Mouse (Mus musculus): ENCODE data around the gene Pde4dip. TPM values are rescaled to one million over a fixed set of nuclear protein-coding genes. Genes with fewer than 3 reads are reported as not detected.

Gene Pde4dip
- polyA plus RNA-seq, 1 experiment from 2014 or later, result 27.1 TPM

- H3K9me3 ChIP-seq (ENCODE audit: control insufficient read depth, low read depth, low read length), result no peaks in the 10 kb centered on the region
- no peak overlapping the region for H3K27ac ChIP-seq (ENCODE audit: low read length)
- H3K27me3 ChIP-seq (ENCODE audit: control insufficient read depth, insufficient read depth, low read length), result no peaks in the 10 kb centered on the region
- 71% methylated on average over 3 of the region's 3 CpGs for WGBS
- no peaks in the 10 kb centered on the region for H3K36me3 ChIP-seq (ENCODE audit: control insufficient read depth, insufficient read depth, low read length)
- no peak overlapping the region for H3K4me2 ChIP-seq (replicated peaks; ENCODE audit: low read depth, low read length)
- no peak overlapping the region for H3K4me3 ChIP-seq (ENCODE audit: low read depth, low read length)
- no peak overlapping the region for H3K9ac ChIP-seq (replicated peaks; ENCODE audit: low read depth, low read length)
- H3K4me1 ChIP-seq (ENCODE audit: control insufficient read depth, insufficient read depth, low read length), result 0 out of 2 replicates have a peak, but pooled peaks cover 3% of the 10 kb centered on the region
- no peak for ATAC-seq (ENCODE audit: insufficient number of reproducible peaks, insufficient read depth, low FRiP score, low read depth)
Observed at GRCm38 (mm10) chr3:97799267-97799666, 89.2 kb downstream of the Pde4dip start.

GRCm38 (mm10) chr3:97797371-97797770, 91.1 kb downstream of the Pde4dip start:
- WGBS, result 66% methylated on average over 6 of the region's 6 CpGs

GRCm38 (mm10) chr3:97793995-97794394, 94.5 kb downstream of the Pde4dip start:
- no peak overlapping the region for H3K9ac ChIP-seq (replicated peaks; ENCODE audit: low read depth, low read length)
- H3K27ac ChIP-seq (ENCODE audit: low read length), result no peak overlapping the region
- no peaks in the 10 kb centered on the region for H3K9me3 ChIP-seq (ENCODE audit: control insufficient read depth, low read depth, low read length)
- no peaks in the 10 kb centered on the region for H3K36me3 ChIP-seq (ENCODE audit: control insufficient read depth, insufficient read depth, low read length)
- no peak for ATAC-seq (ENCODE audit: insufficient number of reproducible peaks, insufficient read depth, low FRiP score, low read depth)
- no peak overlapping the region for H3K4me3 ChIP-seq (ENCODE audit: low read depth, low read length)
- no peak overlapping the region for H3K4me2 ChIP-seq (replicated peaks; ENCODE audit: low read depth, low read length)
- H3K4me1 ChIP-seq (ENCODE audit: control insufficient read depth, insufficient read depth, low read length), result no peaks in the 10 kb centered on the region
- H3K27me3 ChIP-seq (ENCODE audit: control insufficient read depth, insufficient read depth, low read length), result no peaks in the 10 kb centered on the region
- 65% methylated on average over 8 of the region's 8 CpGs for WGBS

More at GRCm38 (mm10) chr3:97797371-97797770, 91.1 kb downstream of the Pde4dip start:
- Histone ChIP-seq H3K27ac (ENCODE audit: low read length) (no peak overlapping the region), H3K9me3 (ENCODE audit: control insufficient read depth, low read depth, low read length) (no peaks in the 10 kb centered on the region), H3K4me3 (ENCODE audit: low read depth, low read length) (no peak overlapping the region), H3K27me3 (ENCODE audit: control insufficient read depth, insufficient read depth, low read length) (no peaks in the 10 kb centered on the region), H3K4me1 (ENCODE audit: control insufficient read depth, insufficient read depth, low read length) (no peaks in the 10 kb centered on the region), H3K9ac (replicated peaks; ENCODE audit: low read depth, low read length) (no peak overlapping the region), H3K36me3 (ENCODE audit: control insufficient read depth, insufficient read depth, low read length) (no peaks in the 10 kb centered on the region), H3K4me2 (replicated peaks; ENCODE audit: low read depth, low read length) (no peak overlapping the region)
- ATAC-seq (ENCODE audit: insufficient number of reproducible peaks, insufficient read depth, low FRiP score, low read depth), result no peak

GRCm38 (mm10) chr3:97790150-97790549, 98.4 kb downstream of the Pde4dip start:
- WGBS, result 78% methylated on average over 1 of the region's 1 CpGs
- Histone ChIP-seq H3K9me3 (ENCODE audit: control insufficient read depth, low read depth, low read length) (no peaks in the 10 kb centered on the region), H3K27ac (ENCODE audit: low read length) (no peak overlapping the region), H3K36me3 (ENCODE audit: control insufficient read depth, insufficient read depth, low read length) (no peaks in the 10 kb centered on the region), H3K27me3 (ENCODE audit: control insufficient read depth, insufficient read depth, low read length) (no peaks in the 10 kb centered on the region), H3K9ac (replicated peaks; ENCODE audit: low read depth, low read length) (no peak overlapping the region), H3K4me1 (ENCODE audit: control insufficient read depth, insufficient read depth, low read length) (no peaks in the 10 kb centered on the region), H3K4me3 (ENCODE audit: low read depth, low read length) (no peak overlapping the region), H3K4me2 (replicated peaks; ENCODE audit: low read depth, low read length) (no peak overlapping the region)
- ATAC-seq (ENCODE audit: insufficient number of reproducible peaks, insufficient read depth, low FRiP score, low read depth), result no peak

GRCm38 (mm10) chr3:97789317-97789716, 99.2 kb downstream of the Pde4dip start:
- Histone ChIP-seq H3K4me3 (ENCODE audit: low read depth, low read length) (no peak overlapping the region), H3K27ac (ENCODE audit: low read length) (no peak overlapping the region), H3K27me3 (ENCODE audit: control insufficient read depth, insufficient read depth, low read length) (no peaks in the 10 kb centered on the region), H3K9me3 (ENCODE audit: control insufficient read depth, low read depth, low read length) (no peaks in the 10 kb centered on the region), H3K36me3 (ENCODE audit: control insufficient read depth, insufficient read depth, low read length) (no peaks in the 10 kb centered on the region), H3K9ac (replicated peaks; ENCODE audit: low read depth, low read length) (no peak overlapping the region), H3K4me1 (ENCODE audit: control insufficient read depth, insufficient read depth, low read length) (no peaks in the 10 kb centered on the region), H3K4me2 (replicated peaks; ENCODE audit: low read depth, low read length) (no peak overlapping the region)
- no peak for ATAC-seq (ENCODE audit: insufficient number of reproducible peaks, insufficient read depth, low FRiP score, low read depth)

- Histone ChIP-seq H3K27ac (ENCODE audit: low read length) (no peak overlapping the region; the same call in 1 of the 2 replicates), H3K9me3 (ENCODE audit: control insufficient read depth, low read depth, low read length) (no peaks in the 10 kb centered on the region), H3K9ac (replicated peaks; ENCODE audit: low read depth, low read length) (no peak overlapping the region), H3K27me3 (ENCODE audit: control insufficient read depth, insufficient read depth, low read length) (no peaks in the 10 kb centered on the region), H3K36me3 (ENCODE audit: control insufficient read depth, insufficient read depth, low read length) (no peaks in the 10 kb centered on the region), H3K4me3 (ENCODE audit: low read depth, low read length) (no peak overlapping the region), H3K4me1 (ENCODE audit: control insufficient read depth, insufficient read depth, low read length) (no peaks in the 10 kb centered on the region), H3K4me2 (replicated peaks; ENCODE audit: low read depth, low read length) (peak overlapping the region; percentile 25; the same call in 1 of the 2 replicates)
- 13% methylated on average over 4 of the region's 4 CpGs for WGBS
- peak; percentile 74; the same call in 1 of the 2 replicates for ATAC-seq (ENCODE audit: insufficient number of reproducible peaks, insufficient read depth, low FRiP score, low read depth)
Observed at GRCm38 (mm10) chr3:97776195-97776594, 112.3 kb downstream of the Pde4dip start.

GRCm38 (mm10) chr3:97775742-97776141, 112.8 kb downstream of the Pde4dip start:
- no peaks in the 10 kb centered on the region for H3K36me3 ChIP-seq (ENCODE audit: control insufficient read depth, insufficient read depth, low read length)
- no peaks in the 10 kb centered on the region for H3K4me1 ChIP-seq (ENCODE audit: control insufficient read depth, insufficient read depth, low read length)
- WGBS, result 53% methylated on average over 2 of the region's 2 CpGs
- no peak overlapping the region for H3K9ac ChIP-seq (replicated peaks; ENCODE audit: low read depth, low read length)
- ATAC-seq (ENCODE audit: insufficient number of reproducible peaks, insufficient read depth, low FRiP score, low read depth), result no peak
- no peak overlapping the region for H3K4me3 ChIP-seq (ENCODE audit: low read depth, low read length)
- no peak overlapping the region; the same call in 1 of the 2 replicates for H3K27ac ChIP-seq (ENCODE audit: low read length)
- H3K9me3 ChIP-seq (ENCODE audit: control insufficient read depth, low read depth, low read length), result no peaks in the 10 kb centered on the region
- no peaks in the 10 kb centered on the region for H3K27me3 ChIP-seq (ENCODE audit: control insufficient read depth, insufficient read depth, low read length)
- no peak overlapping the region for H3K4me2 ChIP-seq (replicated peaks; ENCODE audit: low read depth, low read length)

GRCm38 (mm10) chr3:97774861-97775260, 113.6 kb downstream of the Pde4dip start:
- no peaks in the 10 kb centered on the region for H3K4me1 ChIP-seq (ENCODE audit: control insufficient read depth, insufficient read depth, low read length)
- no peak overlapping the region for H3K4me3 ChIP-seq (ENCODE audit: low read depth, low read length)
- no peaks in the 10 kb centered on the region for H3K9me3 ChIP-seq (ENCODE audit: control insufficient read depth, low read depth, low read length)
- H3K9ac ChIP-seq (replicated peaks; ENCODE audit: low read depth, low read length), result no peak overlapping the region
- no peaks in the 10 kb centered on the region for H3K36me3 ChIP-seq (ENCODE audit: control insufficient read depth, insufficient read depth, low read length)
- no peaks in the 10 kb centered on the region for H3K27me3 ChIP-seq (ENCODE audit: control insufficient read depth, insufficient read depth, low read length)
- no peak for ATAC-seq (ENCODE audit: insufficient number of reproducible peaks, insufficient read depth, low FRiP score, low read depth)
- no peak overlapping the region for H3K4me2 ChIP-seq (replicated peaks; ENCODE audit: low read depth, low read length)
- WGBS, result 63% methylated on average over 1 of the region's 1 CpGs
- H3K27ac ChIP-seq (ENCODE audit: low read length), result no peak overlapping the region
